Mouse (Mus musculus): ENCODE measurements at regions not wholly inside any gene's neighbourhood (a gene's known extent, or its start where the extent isn't known, plus 50 kb on each side); places are given as distances from the start of the nearest gene placed in this dataset.

DNA sequence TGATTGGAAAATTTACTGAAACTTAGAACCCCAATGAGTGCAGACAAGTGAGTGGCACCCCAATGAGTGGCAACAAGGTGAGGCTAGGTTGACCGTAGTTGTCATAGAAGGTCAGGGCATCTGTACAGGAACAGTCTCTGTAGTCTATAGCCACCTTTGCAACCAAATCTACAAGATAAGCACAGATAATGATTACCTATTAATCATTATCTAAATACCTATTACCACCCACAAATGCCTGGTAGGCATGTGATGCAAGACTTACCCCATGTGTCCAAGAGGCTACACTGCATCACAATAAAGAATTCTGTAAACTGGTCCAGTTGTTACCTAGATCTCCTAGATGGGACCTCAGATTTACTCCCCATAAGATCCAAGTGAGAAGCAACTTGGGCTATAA lies 778.7 kb downstream of the Cntnap5b start:
- WGBS: 95% methylated on average over 1 of the region's 1 CpGs
- no peak for ATAC-seq
- no peaks in the 10 kb centered on the region for H3K36me3 ChIP-seq (ENCODE audit: insufficient read depth)
- H3K4me2 ChIP-seq (ENCODE audit: low read depth): no peak overlapping the region
- no peak overlapping the region for H3K4me3 ChIP-seq (ENCODE audit: low read depth, low read length)
- TF ChIP-seq CTCF (IDR thresholded peaks at IDR 0.05; ENCODE audit: low read depth): no peak
- H3K9ac ChIP-seq: no peak overlapping the region
- H3K4me1 ChIP-seq (ENCODE audit: insufficient read depth): no peaks in the 10 kb centered on the region
- H3K27me3 ChIP-seq (ENCODE audit: insufficient read depth, low read length): no peaks in the 10 kb centered on the region
- no peak overlapping the region for H3K27ac ChIP-seq (ENCODE audit: low read depth, low read length)
- DNase-seq: no peak
- no peaks in the 10 kb centered on the region for H3K9me3 ChIP-seq (ENCODE audit: low read length)

DNA sequence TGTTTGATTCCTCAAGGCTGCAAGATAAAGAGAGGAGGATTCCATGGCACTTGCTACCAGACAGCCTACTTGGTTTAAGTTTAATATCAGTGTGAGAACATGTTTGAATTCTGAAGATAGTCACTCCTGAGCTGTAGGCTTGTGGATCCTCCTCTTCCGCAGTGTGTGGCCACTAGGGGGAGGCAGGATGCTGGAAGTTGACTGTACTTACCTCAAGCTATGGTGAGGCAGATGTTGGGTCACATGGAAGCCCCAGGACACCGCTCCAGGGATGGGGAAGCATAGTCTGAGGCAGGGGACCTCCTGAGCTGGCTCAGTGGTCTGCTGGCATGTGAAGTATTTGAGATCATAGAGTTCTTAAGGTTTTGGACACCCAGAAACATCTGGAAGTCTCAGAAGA lies 784.4 kb downstream of the Cntnap5b start:
- DNase-seq (peak; percentile 2), ATAC-seq (no peak)
- TF ChIP-seq CTCF (IDR thresholded peaks at IDR 0.05; ENCODE audit: low read depth): peak; percentile 34; the same call in 1 of the 2 replicates
- H3K9ac ChIP-seq: no peak overlapping the region
- 31% methylated on average over 2 of the region's 2 CpGs for WGBS
- no peaks in the 10 kb centered on the region for H3K4me1 ChIP-seq (ENCODE audit: insufficient read depth)
- H3K4me2 ChIP-seq (ENCODE audit: low read depth): no peak overlapping the region
- H3K9me3 ChIP-seq (ENCODE audit: low read length): no peaks in the 10 kb centered on the region
- no peak overlapping the region for H3K4me3 ChIP-seq (ENCODE audit: low read depth, low read length)
- no peaks in the 10 kb centered on the region for H3K27me3 ChIP-seq (ENCODE audit: insufficient read depth, low read length)
- H3K36me3 ChIP-seq (ENCODE audit: insufficient read depth): no peaks in the 10 kb centered on the region
- no peak overlapping the region for H3K27ac ChIP-seq (ENCODE audit: low read depth, low read length)
